Mouse (Mus musculus): ENCODE measurements around the gene Eva1b. TPM values are rescaled to one million over a fixed set of nuclear protein-coding genes. Genes with fewer than 3 reads are reported as not detected.

Eva1b gene
- polyA plus RNA-seq, 1 experiment from 2014 or later, result 70.2 TPM

DNA sequence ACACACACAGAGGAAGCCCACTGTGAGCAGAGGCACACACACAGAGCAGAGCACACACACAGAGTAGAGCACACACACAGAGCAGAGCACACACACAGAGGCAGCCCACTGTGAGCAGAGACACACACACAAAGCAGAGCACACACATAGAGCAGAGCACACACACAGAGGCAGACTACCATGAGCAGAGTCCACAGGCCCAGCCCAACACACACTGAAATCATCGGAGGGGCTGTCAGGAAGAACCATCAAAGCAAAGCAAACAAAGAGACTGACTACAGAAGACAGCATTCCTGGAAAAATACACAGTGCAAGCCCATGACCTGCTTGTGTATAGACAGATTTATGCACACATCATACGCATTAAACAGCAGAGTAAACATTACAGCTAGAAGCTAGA is 8.3 kb downstream of the Eva1b start:
- Histone ChIP-seq H3K4me1 (ENCODE audit: control insufficient read depth, insufficient read depth, low read length) (peaks cover 17% of the 10 kb centered on the region), H3K27me3 (ENCODE audit: control insufficient read depth, insufficient read depth, low read length) (no peaks in the 10 kb centered on the region), H3K27ac (ENCODE audit: low read length) (peak overlapping the region; percentile 78), H3K36me3 (ENCODE audit: control insufficient read depth, insufficient read depth, low read length) (peaks cover 8% of the 10 kb centered on the region), H3K4me3 (ENCODE audit: low read depth, low read length) (no peak overlapping the region), H3K9me3 (ENCODE audit: control insufficient read depth, low read depth, low read length) (no peaks in the 10 kb centered on the region), H3K9ac (replicated peaks; ENCODE audit: low read depth, low read length) (no peak overlapping the region), H3K4me2 (replicated peaks; ENCODE audit: low read depth, low read length) (no peak overlapping the region)
- 20% methylated on average over 2 of the region's 2 CpGs for WGBS
- no peak; the same call in 1 of the 2 replicates for ATAC-seq (ENCODE audit: insufficient number of reproducible peaks, insufficient read depth, low FRiP score, low read depth)

DNA sequence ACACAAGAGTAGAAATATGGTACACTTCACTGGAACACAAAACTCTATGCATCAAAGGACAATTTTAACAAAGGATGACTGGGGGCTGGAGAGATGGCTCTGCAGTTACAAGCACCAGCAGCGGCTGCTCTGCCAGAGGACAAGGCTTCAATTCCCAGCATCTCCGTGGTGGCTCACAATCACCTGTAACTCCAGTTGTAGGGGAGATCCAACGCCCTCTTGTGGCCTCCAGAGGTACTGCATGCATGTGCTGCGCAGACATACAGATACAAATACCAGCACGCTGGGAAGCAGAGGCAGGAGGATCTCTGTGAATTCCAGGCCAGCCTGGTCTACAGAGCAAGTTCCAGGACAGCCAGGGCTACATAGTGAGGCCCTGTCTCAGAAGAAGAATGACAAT is 9.1 kb downstream of the Eva1b start:
- no peak overlapping the region for H3K4me3 ChIP-seq (ENCODE audit: low read depth, low read length)
- no peak for ATAC-seq (ENCODE audit: insufficient number of reproducible peaks, insufficient read depth, low FRiP score, low read depth)

DNA sequence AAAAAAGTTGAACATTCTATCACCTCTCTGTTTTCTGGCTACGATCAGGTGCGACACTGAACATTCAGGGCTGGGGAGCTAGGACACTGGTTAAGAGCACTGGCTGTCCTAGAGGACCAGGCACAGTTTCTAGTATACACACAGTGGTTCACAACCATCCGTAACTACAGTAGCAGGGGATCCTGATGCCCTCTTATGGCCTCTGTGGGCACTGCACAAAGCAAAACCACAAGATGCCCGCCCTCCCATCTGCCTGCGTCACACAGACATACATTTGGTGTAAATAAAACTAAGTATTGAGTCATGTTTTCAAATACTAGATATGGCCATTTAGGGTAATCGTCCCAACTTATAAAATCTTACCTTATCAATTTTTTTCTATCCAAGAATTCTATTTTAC is 10.0 kb downstream of the Eva1b start:
- 90% methylated on average over 6 of the region's 6 CpGs for WGBS
- ATAC-seq (ENCODE audit: insufficient number of reproducible peaks, insufficient read depth, low FRiP score, low read depth), result no peak

More for the DNA sequence above, 9.1 kb downstream of the Eva1b start:
- H3K36me3 ChIP-seq (ENCODE audit: control insufficient read depth, insufficient read depth, low read length), result peaks cover 4% of the 10 kb centered on the region
- H3K4me2 ChIP-seq (replicated peaks; ENCODE audit: low read depth, low read length), result no peak overlapping the region
- H3K4me1 ChIP-seq (ENCODE audit: control insufficient read depth, insufficient read depth, low read length), result peaks cover 11% of the 10 kb centered on the region; the same call in 1 of the 2 replicates
- H3K27me3 ChIP-seq (ENCODE audit: control insufficient read depth, insufficient read depth, low read length), result no peaks in the 10 kb centered on the region
- H3K27ac ChIP-seq (ENCODE audit: low read length), result no peak overlapping the region
- no peaks in the 10 kb centered on the region for H3K9me3 ChIP-seq (ENCODE audit: control insufficient read depth, low read depth, low read length)
- H3K9ac ChIP-seq (replicated peaks; ENCODE audit: low read depth, low read length), result no peak overlapping the region
- 62% methylated on average over 5 of the region's 5 CpGs for WGBS

DNA sequence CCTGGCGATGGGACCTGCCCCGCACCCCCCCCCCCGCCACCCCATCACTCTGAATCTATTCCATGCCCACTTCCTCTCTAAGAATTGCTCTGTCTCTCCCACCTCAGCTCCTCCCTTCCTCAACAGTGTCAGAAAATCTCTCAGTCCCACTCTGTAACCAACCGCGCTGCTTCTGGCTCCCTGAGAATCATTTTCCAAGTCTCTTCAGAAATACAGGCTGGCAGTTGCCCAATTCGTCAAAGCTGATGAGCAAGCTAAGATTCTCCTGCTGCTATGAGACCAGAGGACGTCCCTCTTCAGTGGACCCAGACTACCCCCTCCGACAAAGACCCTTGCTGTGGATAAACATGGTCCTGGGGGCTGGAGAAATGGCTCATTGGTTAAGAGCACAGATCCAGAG is 11.9 kb downstream of the Eva1b start:
- ATAC-seq (ENCODE audit: insufficient number of reproducible peaks, insufficient read depth, low FRiP score, low read depth), result no peak
- no peaks in the 10 kb centered on the region for H3K27me3 ChIP-seq (ENCODE audit: control insufficient read depth, insufficient read depth, low read length)
- H3K9me3 ChIP-seq (ENCODE audit: control insufficient read depth, low read depth, low read length), result no peaks in the 10 kb centered on the region
- 71% methylated on average over 8 of the region's 8 CpGs for WGBS
- H3K4me2 ChIP-seq (replicated peaks; ENCODE audit: low read depth, low read length), result no peak overlapping the region
- H3K4me3 ChIP-seq (ENCODE audit: low read depth, low read length), result no peak overlapping the region
- no peak overlapping the region for H3K9ac ChIP-seq (replicated peaks; ENCODE audit: low read depth, low read length)
- H3K36me3 ChIP-seq (ENCODE audit: control insufficient read depth, insufficient read depth, low read length), result no peaks in the 10 kb centered on the region
- H3K27ac ChIP-seq (ENCODE audit: low read length), result no peak overlapping the region
- peaks cover 25% of the 10 kb centered on the region for H3K4me1 ChIP-seq (ENCODE audit: control insufficient read depth, insufficient read depth, low read length)

More for the DNA sequence above, 10.0 kb downstream of the Eva1b start:
- Histone ChIP-seq H3K4me3 (ENCODE audit: low read depth, low read length) (no peak overlapping the region), H3K27me3 (ENCODE audit: control insufficient read depth, insufficient read depth, low read length) (no peaks in the 10 kb centered on the region), H3K4me2 (replicated peaks; ENCODE audit: low read depth, low read length) (no peak overlapping the region), H3K36me3 (ENCODE audit: control insufficient read depth, insufficient read depth, low read length) (no peaks in the 10 kb centered on the region), H3K27ac (ENCODE audit: low read length) (no peak overlapping the region), H3K9me3 (ENCODE audit: control insufficient read depth, low read depth, low read length) (no peaks in the 10 kb centered on the region), H3K4me1 (ENCODE audit: control insufficient read depth, insufficient read depth, low read length) (peaks cover 17% of the 10 kb centered on the region), H3K9ac (replicated peaks; ENCODE audit: low read depth, low read length) (no peak overlapping the region)

DNA sequence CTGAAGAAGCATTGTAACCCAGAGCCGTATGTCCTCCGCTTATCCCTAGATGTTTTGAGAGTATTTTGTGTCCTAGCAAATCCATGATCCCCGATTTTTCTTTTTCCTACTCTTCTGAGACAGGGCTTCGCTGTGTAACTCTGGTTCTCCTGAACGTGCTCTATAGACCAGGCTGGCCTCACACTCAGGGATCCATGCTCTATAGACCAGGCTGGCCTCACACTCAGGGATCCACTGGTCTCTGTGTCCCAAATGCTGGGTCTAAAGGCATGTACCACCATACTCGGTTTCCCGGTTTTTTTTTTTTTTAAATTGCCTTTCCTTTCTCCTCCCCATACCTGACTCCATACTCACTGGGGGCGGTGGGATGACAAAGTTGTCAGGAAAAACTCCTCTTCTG is 13.4 kb downstream of the Eva1b start:
- Histone ChIP-seq H3K4me2 (replicated peaks; ENCODE audit: low read depth, low read length) (no peak overlapping the region), H3K4me1 (ENCODE audit: control insufficient read depth, insufficient read depth, low read length) (peaks cover 14% of the 10 kb centered on the region), H3K36me3 (ENCODE audit: control insufficient read depth, insufficient read depth, low read length) (peaks cover 4% of the 10 kb centered on the region; the same call in 1 of the 2 replicates), H3K9ac (replicated peaks; ENCODE audit: low read depth, low read length) (no peak overlapping the region), H3K4me3 (ENCODE audit: low read depth, low read length) (no peak overlapping the region), H3K27ac (ENCODE audit: low read length) (no peak overlapping the region), H3K9me3 (ENCODE audit: control insufficient read depth, low read depth, low read length) (no peaks in the 10 kb centered on the region), H3K27me3 (ENCODE audit: control insufficient read depth, insufficient read depth, low read length) (no peaks in the 10 kb centered on the region)
- ATAC-seq (ENCODE audit: insufficient number of reproducible peaks, insufficient read depth, low FRiP score, low read depth), result no peak
- 91% methylated on average over 8 of the region's 8 CpGs for WGBS

DNA sequence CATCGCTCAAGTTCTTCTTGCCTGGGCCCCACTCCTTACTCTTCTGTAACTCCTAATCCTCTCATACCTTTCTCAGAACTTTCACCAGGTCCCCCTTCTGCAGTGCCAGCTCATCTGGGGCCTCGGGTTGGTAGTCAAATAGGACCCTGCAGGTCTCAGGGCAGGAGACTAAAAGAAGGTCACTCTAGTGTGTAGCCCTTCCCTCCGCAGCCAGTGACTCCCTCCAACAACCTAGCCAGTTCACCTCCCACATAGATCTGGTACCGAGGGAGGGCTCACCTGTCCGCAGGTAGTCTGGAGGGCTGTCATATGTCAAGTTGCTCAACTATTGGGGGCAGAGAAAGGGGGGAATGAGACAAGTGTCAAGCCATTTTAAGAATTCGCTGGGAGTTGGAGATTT is 13.9 kb downstream of the Eva1b start:
- Histone ChIP-seq H3K9me3 (ENCODE audit: control insufficient read depth, low read depth, low read length) (no peaks in the 10 kb centered on the region), H3K9ac (replicated peaks; ENCODE audit: low read depth, low read length) (no peak overlapping the region), H3K4me2 (replicated peaks; ENCODE audit: low read depth, low read length) (no peak overlapping the region), H3K27ac (ENCODE audit: low read length) (no peak overlapping the region), H3K4me3 (ENCODE audit: low read depth, low read length) (no peak overlapping the region), H3K27me3 (ENCODE audit: control insufficient read depth, insufficient read depth, low read length) (no peaks in the 10 kb centered on the region), H3K4me1 (ENCODE audit: control insufficient read depth, insufficient read depth, low read length) (peaks cover 14% of the 10 kb centered on the region), H3K36me3 (ENCODE audit: control insufficient read depth, insufficient read depth, low read length) (peaks cover 9% of the 10 kb centered on the region; the same call in 1 of the 2 replicates)
- 90% methylated on average over 6 of the region's 6 CpGs for WGBS
- ATAC-seq (ENCODE audit: insufficient number of reproducible peaks, insufficient read depth, low FRiP score, low read depth), result no peak

DNA sequence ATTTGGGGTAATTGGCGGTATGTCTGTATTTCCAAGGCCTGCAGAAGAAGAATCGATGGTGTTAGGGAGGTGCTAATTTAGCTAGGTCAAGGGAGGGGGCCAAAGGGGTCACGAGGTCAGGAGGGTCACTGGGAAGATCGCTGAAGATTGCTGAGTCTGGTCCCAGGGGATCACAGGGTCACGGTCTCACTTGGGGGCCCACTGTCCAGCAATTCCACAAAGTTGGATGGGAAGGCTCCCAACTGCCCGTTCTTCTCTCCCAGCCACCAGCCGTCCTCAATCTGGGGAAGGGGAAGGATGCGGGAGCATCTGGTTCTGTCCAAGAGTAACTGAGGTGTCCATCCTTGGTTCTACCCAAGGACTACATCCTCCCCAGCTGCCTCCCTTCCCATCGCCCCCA is 14.4 kb downstream of the Eva1b start:
- peak overlapping the region; percentile 91; the same call in 1 of the 2 replicates for H3K27ac ChIP-seq (ENCODE audit: low read length)
- H3K4me1 ChIP-seq (ENCODE audit: control insufficient read depth, insufficient read depth, low read length), result peaks cover 14% of the 10 kb centered on the region
- no peaks in the 10 kb centered on the region for H3K27me3 ChIP-seq (ENCODE audit: control insufficient read depth, insufficient read depth, low read length)
- 66% methylated on average over 9 of the region's 9 CpGs for WGBS
- H3K4me2 ChIP-seq (replicated peaks; ENCODE audit: low read depth, low read length), result peak overlapping the region; percentile 96
- no peaks in the 10 kb centered on the region for H3K9me3 ChIP-seq (ENCODE audit: control insufficient read depth, low read depth, low read length)
- ATAC-seq (ENCODE audit: insufficient number of reproducible peaks, insufficient read depth, low FRiP score, low read depth), result 0 out of 2 replicates have a peak, but pooled peaks have one; percentile 2
- H3K9ac ChIP-seq (replicated peaks; ENCODE audit: low read depth, low read length), result peak overlapping the region; percentile 86
- peak overlapping the region; percentile 56 for H3K4me3 ChIP-seq (ENCODE audit: low read depth, low read length)
- peaks cover 14% of the 10 kb centered on the region; the same call in 1 of the 2 replicates for H3K36me3 ChIP-seq (ENCODE audit: control insufficient read depth, insufficient read depth, low read length)

DNA sequence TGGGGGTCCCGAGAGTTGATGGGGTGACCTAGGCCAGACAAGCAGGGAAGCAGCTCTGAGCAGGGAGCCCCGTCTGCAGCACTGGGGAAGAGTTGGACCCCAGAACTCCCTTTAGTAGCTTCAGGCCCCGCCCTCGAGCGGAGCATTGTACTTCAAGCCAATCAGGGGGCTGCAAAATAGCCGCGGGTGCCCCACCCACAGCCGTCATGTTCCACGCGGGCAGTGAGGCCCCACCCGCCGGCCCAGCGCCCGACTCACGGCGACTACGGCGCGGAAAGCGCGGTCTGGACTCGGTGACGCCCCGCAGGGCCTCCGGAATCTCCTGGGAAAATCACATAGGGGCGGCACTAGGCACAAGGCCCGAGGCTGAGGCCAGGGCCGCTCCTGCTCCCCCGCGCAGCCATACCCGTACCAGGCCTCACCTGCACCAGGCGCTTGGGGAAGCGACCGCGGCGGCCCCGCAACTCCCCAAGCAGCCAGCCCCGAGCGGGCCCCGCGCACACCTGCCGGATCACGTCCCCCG is 15.1 kb downstream of the Eva1b start:
- peak; percentile 92 for ATAC-seq (ENCODE audit: insufficient number of reproducible peaks, insufficient read depth, low FRiP score, low read depth)
- Histone ChIP-seq H3K4me2 (replicated peaks; ENCODE audit: low read depth, low read length) (peak overlapping the region; percentile 96), H3K27me3 (ENCODE audit: control insufficient read depth, insufficient read depth, low read length) (no peaks in the 10 kb centered on the region), H3K27ac (ENCODE audit: low read length) (peak overlapping the region; percentile 91), H3K9me3 (ENCODE audit: control insufficient read depth, low read depth, low read length) (no peaks in the 10 kb centered on the region), H3K4me3 (ENCODE audit: low read depth, low read length) (peak overlapping the region; percentile 56), H3K4me1 (ENCODE audit: control insufficient read depth, insufficient read depth, low read length) (peaks cover 14% of the 10 kb centered on the region), H3K9ac (replicated peaks; ENCODE audit: low read depth, low read length) (peak overlapping the region; percentile 86), H3K36me3 (ENCODE audit: control insufficient read depth, insufficient read depth, low read length) (peaks cover 17% of the 10 kb centered on the region; the same call in 1 of the 2 replicates)
- WGBS, result under 1% methylated on average over 43 of the region's 44 CpGs
